Mouse (Mus musculus) lung, adult 18-20 months (tissue): ENCODE measurements around the gene Tesc.

Source experiments
- DNase-seq, 2 experiments: peaks; one replicate each; pipeline ENCODE4 v3.0.0; 2022; ENCODE audit warnings: mixed read lengths in 2 of 2

The Tesc gene

DNA sequence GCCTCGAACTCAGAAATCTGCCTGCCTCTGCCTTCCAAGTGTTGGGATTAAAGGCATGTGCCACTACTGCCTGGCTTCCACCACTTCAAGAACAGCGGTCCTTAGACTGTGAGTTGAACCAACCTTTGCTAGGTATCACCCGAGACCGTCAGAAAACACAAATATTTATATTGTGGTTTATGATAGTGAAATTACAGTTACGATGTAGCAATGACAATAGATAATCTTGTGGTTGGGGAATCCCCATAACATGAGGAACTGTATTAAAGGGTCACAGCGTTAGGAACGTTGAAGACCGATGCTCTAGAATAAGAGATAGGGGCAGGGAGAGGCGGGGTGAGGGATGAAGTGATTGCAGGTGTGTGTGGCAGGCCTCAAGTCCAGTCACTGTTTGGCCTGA lies 17.8 kb downstream of the Tesc start:
- DNase-seq, result no peak

DNA sequence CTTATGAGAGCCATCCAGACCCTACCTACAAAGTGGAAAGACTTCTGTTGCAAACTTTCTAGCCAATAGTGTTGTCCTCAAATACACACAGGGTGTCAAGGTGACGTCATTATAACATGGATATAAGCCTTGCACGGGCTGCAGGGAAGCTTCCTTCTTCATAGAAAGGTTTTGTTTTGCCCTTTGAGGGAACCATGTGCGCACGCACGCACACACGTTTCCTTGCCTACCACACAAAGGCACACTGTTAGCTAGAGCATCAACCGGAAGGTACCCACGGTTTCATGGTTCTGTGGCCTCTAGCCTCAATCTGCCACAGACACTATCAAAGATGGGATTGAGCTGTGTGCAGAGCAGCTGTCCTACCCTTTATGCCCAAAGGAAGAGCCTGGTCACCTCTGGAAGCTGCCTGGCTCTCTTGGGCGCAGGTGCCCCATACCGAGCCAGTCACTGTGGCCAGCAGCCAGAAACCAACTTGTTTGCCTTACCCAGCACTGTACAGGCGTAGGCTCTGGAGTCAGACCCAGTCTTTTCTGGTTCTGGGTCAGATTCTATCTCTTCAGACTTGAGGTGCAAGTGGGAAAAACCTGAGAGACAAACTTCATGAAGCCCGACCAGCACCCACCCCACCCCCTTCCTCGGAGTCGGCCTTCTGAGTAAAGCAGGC lies 19.7 kb downstream of the Tesc start:
- no peak for DNase-seq

- no peak for DNase-seq
These were observed 20.9 kb downstream of the Tesc start for GRCm38 (mm10) chr5:118048412-118048811.

DNA sequence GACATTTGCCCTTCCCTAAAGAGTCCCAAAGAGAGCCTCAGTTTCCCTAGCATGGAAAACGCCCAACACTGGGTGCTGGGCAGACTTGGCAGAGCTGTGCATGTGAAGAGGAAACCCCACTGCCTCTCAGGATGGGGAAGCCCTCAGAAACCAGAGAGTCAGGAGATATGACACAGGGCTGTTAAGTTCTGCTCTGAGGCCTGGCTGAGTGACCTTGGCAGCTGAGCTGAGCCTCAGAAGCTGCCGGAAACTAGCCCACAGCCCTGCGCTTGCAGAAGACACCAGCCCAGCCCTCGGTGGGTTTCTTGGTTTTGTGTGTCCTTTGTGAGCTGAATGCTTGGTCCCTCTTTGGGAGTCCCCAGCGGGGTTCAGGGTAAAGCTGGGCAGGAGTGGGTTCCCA lies 21.4 kb downstream of the Tesc start:
- DNase-seq, result no peak

- DNase-seq, result no peak
These were observed 23.2 kb downstream of the Tesc start for GRCm38 (mm10) chr5:118050743-118051142.

GRCm38 (mm10) chr5:118051981-118052662 lies 24.6 kb downstream of the Tesc start:
- DNase-seq, result peak in 1 of 2 experiments; percentile 29

DNA sequence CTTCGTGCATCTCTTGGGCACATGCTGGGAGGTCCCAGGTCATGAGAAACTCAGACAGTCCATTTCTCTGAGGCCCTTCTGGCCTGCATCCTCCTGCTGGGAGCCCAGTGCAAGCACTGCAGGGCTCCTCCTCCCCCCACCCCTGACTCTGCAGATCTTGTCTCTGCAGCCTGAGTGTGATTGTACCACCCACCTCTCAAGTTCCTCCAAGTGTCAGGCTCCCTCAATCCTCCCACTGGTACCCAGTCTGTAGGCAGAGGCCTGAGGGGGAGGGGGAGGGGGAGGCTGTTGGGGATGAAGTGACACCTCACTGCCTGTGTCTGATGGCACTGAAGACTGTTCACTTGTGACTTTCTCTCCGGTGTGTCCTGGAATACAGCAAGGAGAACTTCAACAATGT lies 25.7 kb downstream of the Tesc start:
- no peak for DNase-seq

DNA sequence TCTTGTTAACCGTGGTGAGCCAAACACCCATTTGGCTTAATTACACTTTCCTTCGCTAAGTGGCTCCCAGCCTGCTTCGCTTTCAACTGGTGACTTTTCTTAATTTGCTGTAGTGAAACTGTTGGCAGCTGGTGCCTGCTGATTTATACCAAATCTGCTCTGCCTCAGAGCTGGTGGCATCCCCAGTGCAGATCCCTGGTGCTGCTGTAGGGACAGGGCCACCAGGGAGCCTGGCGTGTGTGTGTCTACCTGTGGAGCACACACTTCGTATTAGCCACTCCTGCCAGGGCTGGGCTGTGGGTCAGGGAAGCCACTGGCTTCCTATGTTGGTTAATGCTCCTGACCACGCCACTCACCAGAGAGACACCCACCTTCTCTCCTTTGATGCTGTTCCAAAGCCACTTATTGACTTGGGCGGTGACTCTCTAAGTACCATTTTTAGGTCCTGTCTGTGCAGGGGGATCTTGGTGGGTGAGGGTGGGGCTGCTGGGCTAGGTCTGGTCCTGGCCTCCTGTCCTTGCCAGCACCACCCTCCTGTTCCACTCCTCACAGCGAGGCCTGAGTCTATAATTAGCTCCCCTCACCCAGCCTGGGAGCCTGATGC lies 30.1 kb downstream of the Tesc start:
- DNase-seq, result peak; percentile 56 to 64

- no peak for DNase-seq
These were observed 31.3 kb downstream of the Tesc start for GRCm38 (mm10) chr5:118058858-118059257.

- no peak for DNase-seq
These were observed 32.1 kb downstream of the Tesc start for GRCm38 (mm10) chr5:118059646-118060045.

DNA sequence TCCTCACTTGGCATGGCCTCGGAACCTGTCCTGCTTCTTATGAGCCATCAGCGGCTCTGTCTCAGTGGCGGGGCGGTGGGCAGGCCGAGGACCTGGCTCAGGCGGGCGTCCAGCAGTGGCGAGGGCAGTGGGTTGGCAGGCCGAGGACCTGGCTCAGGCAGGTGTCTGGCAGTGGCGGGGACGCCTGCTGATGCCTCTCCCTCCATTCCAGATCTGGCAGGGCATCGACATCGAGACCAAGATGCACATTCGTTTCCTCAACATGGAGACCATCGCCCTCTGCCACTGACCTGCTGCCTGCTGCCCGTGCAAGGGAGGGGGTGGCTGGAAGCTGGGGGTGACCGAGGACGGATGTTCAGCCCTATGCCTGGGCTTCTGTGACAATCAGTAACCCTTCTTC lies 33.8 kb downstream of the Tesc start:
- DNase-seq, result no peak

GRCm38 (mm10) chr5:118063181-118063621 lies 35.7 kb downstream of the Tesc start:
- peak in 1 of 2 experiments; percentile 30 for DNase-seq

- DNase-seq, result no peak
These were observed 36.9 kb downstream of the Tesc start for GRCm38 (mm10) chr5:118064284-118064901.

GRCm38 (mm10) chr5:118065516-118066255 lies 38.1 kb downstream of the Tesc start:
- no peak for DNase-seq

DNA sequence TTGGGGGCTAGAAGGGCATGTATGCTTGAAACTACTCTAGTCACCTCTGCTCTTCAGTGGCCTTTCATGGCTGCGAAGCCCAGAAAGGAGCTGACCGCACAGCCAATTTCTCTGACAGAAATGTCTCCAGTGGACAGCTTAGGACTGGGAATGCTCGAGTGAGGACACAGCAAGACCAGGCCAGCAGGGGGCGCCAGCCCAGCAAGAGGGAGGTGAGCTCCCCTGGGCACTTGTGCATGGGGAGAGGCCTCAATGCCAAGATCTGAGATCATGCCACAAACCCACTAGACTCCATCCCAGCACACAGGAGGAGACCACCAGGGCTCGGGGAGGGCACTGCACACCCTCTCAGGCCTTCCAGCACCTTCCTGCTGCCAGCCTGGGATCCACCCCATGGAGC lies 39.3 kb downstream of the Tesc start:
- DNase-seq, result peak; percentile 35 to 57

- DNase-seq, result no peak
These were observed 40.0 kb downstream of the Tesc start for GRCm38 (mm10) chr5:118067572-118067971.

DNA sequence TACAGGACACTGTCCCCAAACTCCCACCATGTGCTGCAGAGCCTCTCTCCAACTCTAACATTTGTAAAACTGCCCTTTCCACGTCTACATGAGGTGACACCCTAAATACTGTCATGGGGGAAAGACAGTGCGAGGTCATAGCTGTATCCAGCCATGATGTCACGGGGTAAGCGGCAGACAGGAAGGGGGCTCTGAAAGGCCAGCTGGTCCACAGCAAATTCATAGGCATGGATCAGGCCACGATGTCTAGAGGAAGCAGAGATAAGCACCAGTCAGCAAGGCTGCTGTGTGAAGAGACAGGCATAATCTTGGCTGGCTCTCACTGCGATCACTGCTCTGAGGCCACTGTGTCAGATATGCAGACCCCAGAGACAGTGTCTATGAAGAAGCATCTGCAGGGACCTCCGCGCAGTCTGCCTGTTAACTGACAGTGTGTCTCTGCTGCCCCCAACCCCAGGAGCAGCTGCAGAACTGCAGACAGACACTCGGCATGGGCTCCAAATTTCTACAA lies 40.5 kb downstream of the Tesc start:
- no peak for DNase-seq

GRCm38 (mm10) chr5:118069315-118069714 lies 41.8 kb downstream of the Tesc start:
- peak; percentile 34 to 42 for DNase-seq

GRCm38 (mm10) chr5:118071766-118072165 lies 44.2 kb downstream of the Tesc start:
- no peak for DNase-seq

- DNase-seq, result no peak
These were observed 45.8 kb downstream of the Tesc start for GRCm38 (mm10) chr5:118073213-118073773.

- DNase-seq, result peak; percentile 41 to 53
These were observed 49.4 kb downstream of the Tesc start for GRCm38 (mm10) chr5:118076721-118077592.
